Mouse (Mus musculus): ENCODE measurements around the gene Frmpd4. TPM values are rescaled to one million over a fixed set of nuclear protein-coding genes. Genes with fewer than 3 reads are reported as not detected.

The Frmpd4 gene
- polyA plus RNA-seq (2012; fragmentation: generic; extraction: Trizol): 0.05 TPM

DNA sequence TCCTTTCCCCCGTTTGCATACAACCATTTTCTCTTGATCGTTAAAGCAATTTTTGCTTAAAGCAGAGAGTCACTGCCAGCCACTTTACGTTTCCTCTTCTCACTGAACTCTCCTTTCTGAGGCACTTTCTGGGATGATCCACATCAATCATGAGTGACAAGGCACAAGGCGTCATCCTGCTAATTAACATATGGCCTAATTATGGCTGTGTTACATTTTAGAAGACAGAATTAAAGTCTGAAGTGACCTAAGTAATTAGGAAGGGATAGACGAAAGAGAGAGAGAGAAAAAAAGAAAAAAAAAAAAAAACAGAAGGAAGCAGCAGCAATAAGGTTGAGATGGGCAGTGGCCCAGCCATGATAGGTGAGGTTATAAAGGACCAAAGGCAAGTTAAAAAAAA is at the start of gene Frmpd4:
Frmpd4 (minus strand) TSS at position 101 of the 400 bp plus-strand sequence.
- Histone ChIP-seq H3K27me3 (ENCODE audit: control insufficient read depth, insufficient read depth, insufficient read length) (no peaks in the 10 kb centered on the region), H3K36me3 (ENCODE audit: control insufficient read depth, insufficient read depth) (no peaks in the 10 kb centered on the region), H3K79me2 (ENCODE audit: control insufficient read depth, insufficient read depth) (no peaks in the 10 kb centered on the region), H3K4me2 (ENCODE audit: low read depth) (no peak within 1 kb of the TSS), H3ac (ENCODE audit: control insufficient read depth, insufficient read length) (no peak within 1 kb of the TSS), H3K4me3 (no peak within 1 kb of the TSS)
- TF ChIP-seq REST (IDR thresholded peaks at IDR 0.05; ENCODE audit: insufficient read depth, insufficient read length) (no peak), TCF3 (IDR thresholded peaks at IDR 0.05; ENCODE audit: insufficient read length, low read depth) (no peak), USF1 (IDR thresholded peaks at IDR 0.05; ENCODE audit: low read depth) (no peak), TCF12 (IDR thresholded peaks at IDR 0.05; ENCODE audit: insufficient read depth, poor library complexity, severe bottlenecking) (no peak), POLR2A (IDR thresholded peaks at IDR 0.05; ENCODE audit: insufficient read length, low read depth) (no peak), CEBPB (IDR thresholded peaks at IDR 0.05; ENCODE audit: insufficient read depth, poor library complexity, severe bottlenecking) (no peak), SRF (IDR thresholded peaks at IDR 0.05; ENCODE audit: control insufficient read depth, insufficient read length, low read depth) (no peak), MAX (IDR thresholded peaks at IDR 0.05; ENCODE audit: low read depth) (no peak), MYOG (IDR thresholded peaks at IDR 0.05; ENCODE audit: control insufficient read depth in 1 of 3, insufficient read depth in 1 of 3, insufficient read length in 2 of 3, low read depth in 2 of 3) (no peak), E2F4 (IDR thresholded peaks at IDR 0.05; ENCODE audit: insufficient read depth) (no peak), POLR2AphosphoS2 (IDR thresholded peaks at IDR 0.05; ENCODE audit: insufficient read length, low read depth) (no peak), MYOD1 (IDR thresholded peaks at IDR 0.05; ENCODE audit: control insufficient read depth in 1 of 3, insufficient read length in 2 of 3, low read depth in 2 of 3) (no peak)

DNA sequence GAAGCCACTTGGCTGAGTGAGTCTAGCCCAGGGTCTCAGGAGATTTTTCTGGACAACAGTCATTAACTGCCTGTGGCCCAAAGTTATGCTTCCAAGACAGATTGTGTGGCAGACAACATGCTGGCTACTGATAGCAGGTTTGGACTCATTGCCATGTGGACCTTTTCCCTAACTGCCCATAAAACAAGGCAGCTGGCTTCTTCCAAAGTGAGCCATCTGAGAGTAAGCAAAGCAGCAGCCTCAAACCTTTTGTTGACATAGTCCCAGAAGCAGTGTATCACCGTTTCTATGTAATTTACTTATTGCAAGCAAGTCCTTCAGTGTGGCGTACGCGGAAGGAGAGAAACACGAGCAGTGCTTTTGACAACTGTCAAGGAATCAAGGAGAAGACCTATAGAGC is 18.2 kb upstream of the Frmpd4 start:
- Histone ChIP-seq H3K4me3 (no peak overlapping the region), H3K36me3 (ENCODE audit: control insufficient read depth, insufficient read depth) (no peaks in the 10 kb centered on the region), H3K27me3 (ENCODE audit: control insufficient read depth, insufficient read depth, insufficient read length) (no peaks in the 10 kb centered on the region), H3K4me2 (ENCODE audit: low read depth) (no peak overlapping the region), H3K79me2 (ENCODE audit: control insufficient read depth, insufficient read depth) (no peaks in the 10 kb centered on the region), H3ac (ENCODE audit: control insufficient read depth, insufficient read length) (no peak overlapping the region)
- TF ChIP-seq E2F4 (IDR thresholded peaks at IDR 0.05; ENCODE audit: insufficient read depth): no peak
- TF ChIP-seq MYOG (IDR thresholded peaks at IDR 0.05; ENCODE audit: control insufficient read depth in 1 of 3, insufficient read depth in 1 of 3, insufficient read length in 2 of 3, low read depth in 2 of 3): no peak
- TF ChIP-seq SRF (IDR thresholded peaks at IDR 0.05; ENCODE audit: control insufficient read depth, insufficient read length, low read depth): no peak
- TF ChIP-seq REST (IDR thresholded peaks at IDR 0.05; ENCODE audit: insufficient read depth, insufficient read length): no peak
- TF ChIP-seq POLR2AphosphoS2 (IDR thresholded peaks at IDR 0.05; ENCODE audit: insufficient read length, low read depth): no peak
- TF ChIP-seq CEBPB (IDR thresholded peaks at IDR 0.05; ENCODE audit: insufficient read depth, poor library complexity, severe bottlenecking): no peak
- TF ChIP-seq MAX (IDR thresholded peaks at IDR 0.05; ENCODE audit: low read depth): no peak
- TF ChIP-seq USF1 (IDR thresholded peaks at IDR 0.05; ENCODE audit: low read depth): no peak
- TF ChIP-seq MYOD1 (IDR thresholded peaks at IDR 0.05; ENCODE audit: control insufficient read depth in 1 of 3, insufficient read length in 2 of 3, low read depth in 2 of 3): no peak
- TF ChIP-seq TCF3 (IDR thresholded peaks at IDR 0.05; ENCODE audit: insufficient read length, low read depth): no peak
- no peak for TF ChIP-seq POLR2A (IDR thresholded peaks at IDR 0.05; ENCODE audit: insufficient read length, low read depth)

DNA sequence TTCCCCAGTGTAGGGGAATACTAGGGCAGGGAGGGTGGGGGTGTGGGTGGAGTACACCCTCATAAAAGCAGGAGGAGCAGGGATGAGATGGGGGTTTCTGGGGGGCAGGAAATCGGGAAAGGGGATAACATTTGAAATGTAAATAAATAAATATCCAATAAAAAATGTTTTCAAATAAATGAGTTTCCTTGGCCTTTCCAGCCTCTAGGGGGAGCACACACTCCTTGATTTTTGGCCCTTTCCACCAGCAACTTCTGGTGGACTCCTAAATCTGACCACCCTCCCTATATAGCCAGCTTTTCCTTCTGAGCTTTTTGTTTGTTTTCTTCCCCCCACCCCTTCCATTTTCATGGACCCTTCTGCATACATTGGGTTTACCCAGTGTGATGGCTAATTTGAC is 7.3 kb upstream of the Frmpd4 start:
- Histone ChIP-seq H3K36me3 (ENCODE audit: control insufficient read depth, insufficient read depth) (no peaks in the 10 kb centered on the region), H3K27me3 (ENCODE audit: control insufficient read depth, insufficient read depth, insufficient read length) (no peaks in the 10 kb centered on the region), H3K4me3 (no peak overlapping the region), H3ac (ENCODE audit: control insufficient read depth, insufficient read length) (no peak overlapping the region), H3K4me2 (ENCODE audit: low read depth) (no peak overlapping the region), H3K79me2 (ENCODE audit: control insufficient read depth, insufficient read depth) (no peaks in the 10 kb centered on the region)
- TF ChIP-seq CEBPB (IDR thresholded peaks at IDR 0.05; ENCODE audit: insufficient read depth, poor library complexity, severe bottlenecking) (no peak), REST (IDR thresholded peaks at IDR 0.05; ENCODE audit: insufficient read depth, insufficient read length) (no peak), SRF (IDR thresholded peaks at IDR 0.05; ENCODE audit: control insufficient read depth, insufficient read length, low read depth) (no peak), USF1 (IDR thresholded peaks at IDR 0.05; ENCODE audit: low read depth) (no peak), TCF12 (IDR thresholded peaks at IDR 0.05; ENCODE audit: insufficient read depth, poor library complexity, severe bottlenecking) (no peak), POLR2A (IDR thresholded peaks at IDR 0.05; ENCODE audit: insufficient read length, low read depth) (no peak), POLR2AphosphoS2 (IDR thresholded peaks at IDR 0.05; ENCODE audit: insufficient read length, low read depth) (no peak), TCF3 (IDR thresholded peaks at IDR 0.05; ENCODE audit: insufficient read length, low read depth) (no peak), E2F4 (IDR thresholded peaks at IDR 0.05; ENCODE audit: insufficient read depth) (no peak), MYOG (IDR thresholded peaks at IDR 0.05; ENCODE audit: control insufficient read depth in 1 of 3, insufficient read depth in 1 of 3, insufficient read length in 2 of 3, low read depth in 2 of 3) (no peak), MAX (IDR thresholded peaks at IDR 0.05; ENCODE audit: low read depth) (no peak), MYOD1 (IDR thresholded peaks at IDR 0.05; ENCODE audit: control insufficient read depth in 1 of 3, insufficient read length in 2 of 3, low read depth in 2 of 3) (no peak)

DNA sequence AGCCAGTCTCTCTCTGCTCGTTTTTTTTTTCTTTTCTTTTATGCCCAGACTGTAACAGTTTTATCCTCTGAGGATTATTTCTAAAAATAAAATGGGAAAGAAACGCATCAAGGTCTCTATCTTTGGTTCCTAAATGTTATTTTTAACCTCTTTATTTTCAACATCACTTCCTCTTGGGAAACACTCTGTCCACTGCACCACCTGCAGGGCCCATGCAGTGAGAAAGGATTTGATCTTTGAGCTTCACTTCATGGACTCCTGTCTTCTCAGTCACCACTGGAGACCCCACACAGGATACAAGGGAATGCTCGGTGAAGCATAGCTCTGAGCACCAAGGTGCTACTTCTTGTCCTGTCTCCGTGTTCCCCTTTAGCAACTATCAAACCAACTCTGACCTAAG is 5.2 kb downstream of the Frmpd4 start:
- H3ac ChIP-seq (ENCODE audit: control insufficient read depth, insufficient read length): no peak overlapping the region
- no peaks in the 10 kb centered on the region for H3K79me2 ChIP-seq (ENCODE audit: control insufficient read depth, insufficient read depth)
- H3K27me3 ChIP-seq (ENCODE audit: control insufficient read depth, insufficient read depth, insufficient read length): no peaks in the 10 kb centered on the region
- no peaks in the 10 kb centered on the region for H3K36me3 ChIP-seq (ENCODE audit: control insufficient read depth, insufficient read depth)
- TF ChIP-seq E2F4 (IDR thresholded peaks at IDR 0.05; ENCODE audit: insufficient read depth): no peak
- no peak for TF ChIP-seq CEBPB (IDR thresholded peaks at IDR 0.05; ENCODE audit: insufficient read depth, poor library complexity, severe bottlenecking)
- no peak for TF ChIP-seq USF1 (IDR thresholded peaks at IDR 0.05; ENCODE audit: low read depth)
- no peak for TF ChIP-seq MYOD1 (IDR thresholded peaks at IDR 0.05; ENCODE audit: control insufficient read depth in 1 of 3, insufficient read length in 2 of 3, low read depth in 2 of 3)
- no peak for TF ChIP-seq MYOG (IDR thresholded peaks at IDR 0.05; ENCODE audit: control insufficient read depth in 1 of 3, insufficient read depth in 1 of 3, insufficient read length in 2 of 3, low read depth in 2 of 3)
- no peak for TF ChIP-seq SRF (IDR thresholded peaks at IDR 0.05; ENCODE audit: control insufficient read depth, insufficient read length, low read depth)
- TF ChIP-seq REST (IDR thresholded peaks at IDR 0.05; ENCODE audit: insufficient read depth, insufficient read length): no peak
- no peak for TF ChIP-seq MAX (IDR thresholded peaks at IDR 0.05; ENCODE audit: low read depth)
- TF ChIP-seq POLR2AphosphoS2 (IDR thresholded peaks at IDR 0.05; ENCODE audit: insufficient read length, low read depth): no peak
- TF ChIP-seq TCF12 (IDR thresholded peaks at IDR 0.05; ENCODE audit: insufficient read depth, poor library complexity, severe bottlenecking): no peak
- no peak overlapping the region for H3K4me3 ChIP-seq
- H3K4me2 ChIP-seq (ENCODE audit: low read depth): no peak overlapping the region

Measured in myocyte (in vitro differentiated cells).